Mouse (Mus musculus) brain, embryonic 14.5 days (tissue): ENCODE results near the gene Rab40c. TPM values are rescaled to one million over a fixed set of nuclear protein-coding genes. Genes with fewer than 3 reads are reported as not detected.

ENCODE experiments used
- DNase-seq: peaks from one replicate; pipeline ENCODE4 v3.0.0-alpha.2; 2011; ENCODE audit warnings: low read depth
- CTCF ChIP-seq: fragments of 200-500 bp; IDR thresholded peaks from 2 replicates; pipeline ENCODE4 v1.5.1; 2012; ENCODE audit warnings: inconsistent platforms, mild to moderate bottlenecking, moderate library complexity, borderline replicate concordance; ENCODE audit not compliant: insufficient read depth, insufficient read length; ENCODE audit errors: extremely low read depth
- POLR2A ChIP-seq: fragments of 200-500 bp; IDR thresholded peaks from 2 replicates; pipeline ENCODE4 v1.6.1; 2012; ENCODE audit warnings: mild to moderate bottlenecking, inconsistent platforms, borderline replicate concordance; ENCODE audit not compliant: poor library complexity, insufficient read depth, insufficient read length, severe bottlenecking; ENCODE audit errors: extremely low read depth
- polyA plus RNA-seq: library from polyadenylated mRNA; depleted of rRNA; stranded (reverse); fragments of >200 nt; gene quantifications from 2 replicates; pipeline ENCODE4 v1.2.3, GENCODE M21; 2012; rRNA removed

Rab40c gene
- polyA plus RNA-seq, 1 experiment: 88.3 TPM

DNA sequence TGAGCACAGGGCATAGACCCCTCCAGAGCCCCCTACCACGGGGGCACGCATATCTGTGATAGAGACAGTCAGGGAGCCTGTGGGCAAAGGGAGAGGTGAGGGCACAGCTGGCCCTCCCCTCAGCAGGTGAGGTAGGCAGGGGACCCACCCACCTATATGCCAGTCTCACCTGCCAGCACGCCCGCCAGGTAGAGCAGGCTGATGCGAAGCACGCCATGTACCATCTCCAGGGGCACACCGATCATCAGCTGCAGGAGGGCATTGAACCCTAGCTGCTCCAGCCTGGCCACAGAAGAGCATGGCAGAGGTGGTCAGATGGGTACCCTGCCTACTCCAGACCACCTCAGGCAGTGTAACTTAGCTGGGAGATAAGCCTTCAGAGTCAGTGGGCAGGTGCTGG lies 84.2 kb downstream of the Rab40c start:
- DNase-seq: no peak
- no peak for TF ChIP-seq POLR2A
- TF ChIP-seq CTCF: no peak

DNA sequence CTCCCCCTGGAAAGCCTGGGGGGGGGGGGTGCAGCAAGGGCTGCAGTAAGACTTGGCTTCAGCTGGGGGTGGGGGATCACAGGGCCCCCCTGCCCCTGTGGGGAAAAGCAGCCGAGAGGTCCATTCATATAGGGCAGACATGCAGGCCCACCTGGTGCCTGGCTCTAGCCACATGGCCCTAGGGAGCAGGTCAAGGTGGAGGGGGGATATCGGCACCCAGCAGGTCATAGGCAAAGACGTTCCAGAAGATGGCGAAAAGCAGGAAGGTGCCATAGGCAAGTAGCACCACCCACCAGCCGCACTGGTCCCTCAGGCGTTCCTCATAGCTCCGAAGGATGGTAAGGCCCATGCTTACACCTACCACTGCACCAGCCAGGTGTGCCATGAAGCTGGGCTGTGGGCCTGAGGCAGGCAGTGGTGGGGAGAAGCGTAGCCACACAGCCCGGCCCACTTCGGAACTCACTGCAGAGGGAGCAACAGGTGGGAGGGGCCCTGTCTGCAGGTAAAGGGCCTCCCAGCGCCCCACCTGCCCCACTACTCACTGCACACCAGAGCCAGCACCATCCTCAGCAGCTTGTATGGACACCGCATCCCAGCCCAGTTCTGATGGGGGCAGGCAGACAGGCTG lies 84.8 kb downstream of the Rab40c start:
- DNase-seq: no peak
- TF ChIP-seq CTCF: no peak

GRCm38 (mm10) chr17:25833961-25834594 lies 85.4 kb downstream of the Rab40c start:
- DNase-seq: no peak
- no peak for TF ChIP-seq POLR2A
- no peak for TF ChIP-seq CTCF

DNA sequence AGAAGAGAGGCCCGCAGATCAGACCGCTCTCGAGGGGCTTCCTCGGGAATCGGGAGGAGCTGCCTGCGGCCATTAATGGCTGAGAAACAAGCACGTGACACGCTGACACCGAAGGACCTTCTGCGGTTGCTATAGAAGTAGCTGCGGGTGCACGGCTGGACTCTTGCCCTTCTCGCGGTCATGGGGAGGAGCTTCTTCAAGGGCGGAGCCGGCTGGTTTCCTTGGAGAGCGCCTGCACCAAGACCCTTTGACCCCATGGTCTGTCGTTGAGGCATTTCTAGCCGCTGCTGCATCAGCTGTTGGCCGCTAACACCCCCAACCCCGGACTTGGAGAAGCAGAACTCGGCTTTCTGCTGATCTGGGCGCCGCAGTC lies 86.2 kb downstream of the Rab40c start, which contains the start of gene Stub1:
Stub1 (minus strand) TSS at position 114 of the 373 bp plus-strand sequence.
- TF ChIP-seq POLR2A (no peak), CTCF (no peak)
- peak; percentile 93 for DNase-seq

DNA sequence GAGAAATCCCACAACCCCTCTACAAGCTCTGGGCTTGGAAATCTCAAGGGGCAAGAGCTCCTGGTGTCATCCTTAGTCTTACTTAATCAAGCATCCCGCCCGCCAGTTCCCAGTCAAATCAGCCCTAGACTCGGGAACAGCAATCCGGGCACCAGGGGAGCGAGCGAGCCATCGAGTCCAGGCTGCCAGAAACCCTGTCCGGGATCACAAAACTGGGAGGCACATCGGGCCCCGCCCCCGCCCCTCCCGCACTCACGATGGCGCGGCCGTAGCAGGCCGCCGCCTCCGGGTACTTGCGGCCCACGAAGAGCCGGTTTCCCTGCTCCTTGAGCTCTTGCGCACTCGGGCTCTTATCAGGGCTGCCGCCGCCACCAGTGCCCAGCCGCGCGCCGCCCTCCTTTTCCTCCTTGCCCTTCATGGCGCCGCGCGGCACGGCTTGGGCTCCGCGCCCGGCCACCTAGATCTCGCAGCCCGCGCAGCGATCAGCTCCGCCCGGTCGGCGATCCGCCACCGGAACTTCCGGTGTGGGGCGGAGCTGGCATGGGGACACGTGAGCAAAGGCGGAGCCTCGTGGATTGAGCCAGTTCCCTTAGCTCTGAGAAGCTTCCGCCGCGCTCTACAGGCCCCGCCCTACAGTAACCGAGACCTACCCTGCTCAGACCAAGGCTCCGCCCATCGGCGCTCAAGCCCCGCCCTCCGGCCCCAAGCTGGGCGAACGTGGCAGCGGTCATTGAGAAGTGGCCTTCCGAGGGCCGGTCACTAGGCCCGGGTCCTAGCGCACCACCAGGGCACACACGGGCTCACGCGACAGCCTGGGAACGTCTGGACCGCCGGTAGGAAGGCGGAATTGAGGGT lies 86.9 kb downstream of the Rab40c start:
- no peak for TF ChIP-seq CTCF
- TF ChIP-seq POLR2A: peak; percentile 82
- peak; percentile 99 for DNase-seq

Other genes starting within 250 kb of the Rab40c start
- 0.90 and 1.1 TPM in 2 replicates for gene Gng13, start 202.6 kb downstream of the Rab40c start, polyA plus RNA-seq
- 12.4 and 18.7 TPM in 2 replicates for gene Chtf18, start 192.3 kb downstream of the Rab40c start, polyA plus RNA-seq
- gene Rpusd1, start 192.1 kb downstream of the Rab40c start, polyA plus RNA-seq: 43.2 and 59.4 TPM in 2 replicates
- gene Mslnl, start 183.7 kb downstream of the Rab40c start, polyA plus RNA-seq: 0.09 TPM in 1 of 2 replicates, not detected in the other
- gene Msln, start 165.3 kb downstream of the Rab40c start, polyA plus RNA-seq: 0.07 and 0.19 TPM in 2 replicates
- gene Narfl, start 146.0 kb downstream of the Rab40c start, polyA plus RNA-seq: 26.7 and 30.6 TPM in 2 replicates
- gene Haghl, start 134.1 kb downstream of the Rab40c start, polyA plus RNA-seq: 167 and 268 TPM in 2 replicates
- gene Ccdc78, start 133.1 kb downstream of the Rab40c start, polyA plus RNA-seq: 0.08 and 0.11 TPM in 2 replicates
- 93.9 and 145 TPM in 2 replicates for gene Fam173a, start 126.8 kb downstream of the Rab40c start, polyA plus RNA-seq
- gene AC134908.4, start 124.1 kb downstream of the Rab40c start, polyA plus RNA-seq: 0.12 and 0.21 TPM in 2 replicates
- gene Metrn, start 122.6 kb downstream of the Rab40c start, polyA plus RNA-seq: 107 and 109 TPM in 2 replicates
- gene Fbxl16, start 110.6 kb downstream of the Rab40c start, polyA plus RNA-seq: 91.8 and 101 TPM in 2 replicates
- gene Wdr24, start 96.1 kb downstream of the Rab40c start, polyA plus RNA-seq: 47.0 and 57.5 TPM in 2 replicates
- gene Jmjd8, start 90.9 kb downstream of the Rab40c start, polyA plus RNA-seq: 80.0 and 93.6 TPM in 2 replicates
- gene Stub1, start 86.3 kb downstream of the Rab40c start, polyA plus RNA-seq: 252 and 308 TPM in 2 replicates
- 56.2 and 67.3 TPM in 2 replicates for gene Rhbdl1, start 82.4 kb downstream of the Rab40c start, polyA plus RNA-seq
- gene Gm20683, start 78.0 kb downstream of the Rab40c start, polyA plus RNA-seq: 26.6 and 40.8 TPM in 2 replicates
- 88.4 and 111 TPM in 2 replicates for gene Rhot2, start 74.9 kb downstream of the Rab40c start, polyA plus RNA-seq
- gene Wdr90, start 58.2 kb downstream of the Rab40c start, polyA plus RNA-seq: 49.5 and 81.1 TPM in 2 replicates
- gene Mcrip2, start 51.0 kb downstream of the Rab40c start, polyA plus RNA-seq: 11.7 and 14.8 TPM in 2 replicates
- 71.4 and 89.5 TPM in 2 replicates for gene Mettl26, start 44.7 kb downstream of the Rab40c start, polyA plus RNA-seq
- 0.66 and 0.90 TPM in 2 replicates for gene Wfikkn1, start 38.9 kb downstream of the Rab40c start, polyA plus RNA-seq
- 117 and 126 TPM in 2 replicates for gene Pigq, start 25.2 kb upstream of the Rab40c start, polyA plus RNA-seq
- gene Nhlrc4, start 25.2 kb upstream of the Rab40c start, polyA plus RNA-seq: 0.08 and 0.56 TPM in 2 replicates
- gene A930017K11Rik, start 32.8 kb upstream of the Rab40c start, polyA plus RNA-seq: 0.66 and 1.0 TPM in 2 replicates
- gene Capn15, start 66.1 kb upstream of the Rab40c start, polyA plus RNA-seq: 50.4 and 50.5 TPM in 2 replicates
- gene Rab11fip3, start 149.8 kb upstream of the Rab40c start, polyA plus RNA-seq: 68.5 and 82.4 TPM in 2 replicates
- 26.8 and 28.6 TPM in 2 replicates for gene Decr2, start 170.6 kb upstream of the Rab40c start, polyA plus RNA-seq
- gene Nme4, start 175.9 kb upstream of the Rab40c start, polyA plus RNA-seq: 35.1 and 61.4 TPM in 2 replicates
- gene Tmem8, start 193.6 kb upstream of the Rab40c start, polyA plus RNA-seq: 11.8 and 12.9 TPM in 2 replicates
- 94.9 and 119 TPM in 2 replicates for gene Mrpl28, start 203.8 kb upstream of the Rab40c start, polyA plus RNA-seq
- gene Axin1, start 219.0 kb upstream of the Rab40c start, polyA plus RNA-seq: 27.9 and 31.6 TPM in 2 replicates